Mouse (Mus musculus): ENCODE measurements around the gene Zfp62.

GRCm38 (mm10) chr11:49244595-49244930 lies 41.5 kb downstream of the Zfp62 start:
- no peak for TF ChIP-seq CTCF (IDR thresholded peaks at IDR 0.05; ENCODE audit: control insufficient read depth, insufficient read depth, insufficient read length)
- TF ChIP-seq MYOD1 (IDR thresholded peaks at IDR 0.05; ENCODE audit: control insufficient read depth, insufficient read length, low read depth): no peak
- TF ChIP-seq MAX (IDR thresholded peaks at IDR 0.05): no peak
- TF ChIP-seq USF1 (IDR thresholded peaks at IDR 0.05; ENCODE audit: low read depth): no peak
- no peak for TF ChIP-seq CEBPB (IDR thresholded peaks at IDR 0.05; ENCODE audit: low read depth)
- TF ChIP-seq MYOG (IDR thresholded peaks at IDR 0.05; ENCODE audit: control insufficient read depth, extremely low read depth, insufficient read length): no peak
